Mouse (Mus musculus) cerebellum, adult 2 months (tissue): ENCODE results near the gene Dpp4. TPM values are rescaled to one million over a fixed set of nuclear protein-coding genes. Genes with fewer than 3 reads are reported as not detected.

Experiments used
- DNase-seq, 2 experiments: peaks; one replicate each; pipeline ENCODE4 v3.0.0; 2021
- H3K27ac ChIP-seq: fragments of 200-500 bp; 2 replicates; pipeline ENCODE4 v1.5.1; 2012; ENCODE audit warnings: low read length, control low read depth, inconsistent platforms; ENCODE audit not compliant: insufficient read depth
- H3K27me3 ChIP-seq: fragments of 200-500 bp; 2 replicates; pipeline ENCODE4 v1.6.1; 2012; ENCODE audit warnings: inconsistent platforms, mild to moderate bottlenecking, low read length, moderate library complexity; ENCODE audit not compliant: control insufficient read depth, insufficient read depth
- H3K4me1 ChIP-seq: fragments of 200-500 bp; 2 replicates; pipeline ENCODE4 v1.6.1; 2011; ENCODE audit warnings: low read length; ENCODE audit not compliant: control insufficient read depth, insufficient read depth
- H3K4me3 ChIP-seq: fragments of 200-500 bp; replicated peaks from 2 replicates; pipeline ENCODE3; 2011; ENCODE audit warnings: mild to moderate bottlenecking, low read depth, low read length, control low read depth; ENCODE audit not compliant: insufficient read depth
- CTCF ChIP-seq: fragments of 200-500 bp; IDR thresholded peaks from 2 replicates; pipeline ENCODE4 v1.5.1; 2011; ENCODE audit warnings: low read depth, mild to moderate bottlenecking, control low read depth, low read length, moderate library complexity, borderline replicate concordance; ENCODE audit not compliant: insufficient read depth
- POLR2A ChIP-seq: fragments of 200-500 bp; IDR thresholded peaks from 2 replicates; pipeline ENCODE4 v1.6.1; 2011; ENCODE audit warnings: low read length, control low read depth, borderline replicate concordance; ENCODE audit not compliant: insufficient read depth
- WGBS: fragments of 180-500 bp; shearing (Covaris S2); methylation state at CpG from one replicate; pipeline ENCODE4 v1.1.7; 2018; 5-methylcytosine and 5-hydroxymethylcytosine counted together
- polyA plus RNA-seq: library from polyadenylated mRNA; depleted of rRNA; stranded (reverse); fragments of >200 nt; gene quantifications from 2 replicates; pipeline ENCODE4 v1.2.3, GENCODE M21; 2012

Gene Dpp4
- polyA plus RNA-seq, 1 experiment: 0.85 TPM

DNA sequence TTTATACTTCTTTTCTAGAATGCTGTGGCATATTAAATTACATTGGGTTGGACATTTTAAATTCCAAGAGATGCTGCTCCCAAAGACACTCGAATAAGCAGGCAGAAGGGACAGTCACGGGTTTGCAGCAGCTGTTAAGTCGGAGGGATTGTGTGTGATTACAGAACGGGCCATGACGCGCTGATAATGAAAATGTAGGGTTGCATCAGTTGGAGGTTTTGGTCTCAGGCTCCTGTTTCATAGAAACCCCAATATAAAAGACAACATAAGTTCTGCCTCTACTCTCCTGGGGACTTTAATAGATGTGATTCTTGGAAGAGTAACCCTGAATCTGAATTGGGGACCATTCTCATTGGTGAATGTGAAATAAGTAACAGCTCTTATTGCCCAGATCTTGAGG, 38.3 kb upstream of the Dpp4 start:
- H3K27ac ChIP-seq: no peak overlapping the region
- TF ChIP-seq POLR2A (no peak), CTCF (no peak)
- H3K4me1 ChIP-seq: no peaks in the 10 kb centered on the region
- H3K27me3 ChIP-seq: no peaks in the 10 kb centered on the region
- H3K4me3 ChIP-seq: no peak overlapping the region
- WGBS: 83% methylated on average over 6 of the region's 6 CpGs
- no peak for DNase-seq

- 91% methylated on average over 5 of the region's 5 CpGs for WGBS
- Histone ChIP-seq H3K4me3 (no peak overlapping the region), H3K27ac (no peak overlapping the region), H3K4me1 (no peaks in the 10 kb centered on the region), H3K27me3 (no peaks in the 10 kb centered on the region)
- TF ChIP-seq POLR2A: no peak
- no peak for TF ChIP-seq CTCF
- DNase-seq: no peak
These were observed 37.8 kb upstream of the Dpp4 start for GRCm38 (mm10) chr2:62449692-62450346.

- WGBS: 70% methylated on average over 13 of the region's 13 CpGs
- Histone ChIP-seq H3K4me1 (no peaks in the 10 kb centered on the region), H3K27ac (no peak overlapping the region), H3K27me3 (no peaks in the 10 kb centered on the region), H3K4me3 (no peak overlapping the region)
- no peak for TF ChIP-seq POLR2A
- TF ChIP-seq CTCF: no peak
- no peak for DNase-seq
These were observed 28.9 kb upstream of the Dpp4 start for GRCm38 (mm10) chr2:62440802-62441544.

DNA sequence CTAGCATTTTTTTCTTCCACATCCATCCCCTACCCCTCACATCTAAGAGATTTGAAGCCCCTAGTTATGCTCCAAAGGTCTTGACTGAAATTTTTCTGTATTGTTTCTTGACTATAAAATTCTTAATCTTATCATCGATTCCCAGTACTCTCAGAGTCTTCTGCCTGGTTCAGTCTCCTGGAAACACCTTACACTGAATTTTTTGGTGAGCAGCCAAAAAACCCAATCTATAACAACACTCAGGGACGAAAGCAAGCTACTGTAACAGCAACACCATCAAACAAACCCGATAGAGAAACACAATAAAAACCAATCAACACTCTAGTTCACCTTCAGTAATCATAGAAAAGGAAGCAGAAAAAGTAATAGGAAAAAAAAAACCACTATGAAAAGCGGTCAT, 28.1 kb upstream of the Dpp4 start:
- no peaks in the 10 kb centered on the region for H3K4me1 ChIP-seq
- 79% methylated on average over 4 of the region's 4 CpGs for WGBS
- no peak overlapping the region for H3K27ac ChIP-seq
- no peak for DNase-seq
- H3K27me3 ChIP-seq: no peaks in the 10 kb centered on the region
- TF ChIP-seq POLR2A (no peak), CTCF (no peak)
- H3K4me3 ChIP-seq: no peak overlapping the region

DNA sequence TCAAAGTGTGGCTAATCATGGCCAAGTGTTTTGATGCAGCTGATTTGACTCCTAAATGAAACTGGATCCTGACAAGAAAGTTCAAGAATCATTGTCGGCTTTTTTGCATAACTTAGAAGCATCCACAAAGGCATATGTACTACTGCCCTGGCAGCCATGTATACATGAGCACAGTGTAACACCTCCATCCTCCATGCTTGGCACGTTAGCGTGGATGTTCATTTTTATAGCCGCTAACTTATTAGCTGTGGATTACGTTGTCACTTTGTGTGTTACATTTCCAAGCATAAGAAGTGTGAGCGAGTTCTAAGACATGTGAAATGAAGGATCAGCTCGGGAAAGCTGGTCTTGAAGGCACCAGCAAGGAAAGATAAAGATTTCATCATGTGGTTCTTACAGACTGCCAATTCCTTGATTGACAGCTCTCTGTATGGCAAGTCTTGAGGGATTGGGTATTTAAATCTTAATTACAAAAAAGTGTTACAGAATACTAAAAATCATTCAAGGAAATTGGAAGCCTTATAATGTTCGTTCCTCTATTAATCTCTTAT, 19.3 kb upstream of the Dpp4 start:
- H3K27me3 ChIP-seq: no peaks in the 10 kb centered on the region
- DNase-seq: no peak
- no peaks in the 10 kb centered on the region for H3K4me1 ChIP-seq
- no peak overlapping the region for H3K4me3 ChIP-seq
- no peak overlapping the region for H3K27ac ChIP-seq
- TF ChIP-seq CTCF: no peak
- no peak for TF ChIP-seq POLR2A
- WGBS: 84% methylated on average over 8 of the region's 8 CpGs

GRCm38 (mm10) chr2:62425941-62426340, 13.9 kb upstream of the Dpp4 start:
- whole genome bisulfite sequencing: 46% methylated on average over 3 of the region's 3 CpGs
- H3K4me1 ChIP-seq: no peaks in the 10 kb centered on the region
- H3K27me3 ChIP-seq: no peaks in the 10 kb centered on the region
- TF ChIP-seq POLR2A (no peak), CTCF (no peak)
- no peak overlapping the region for H3K27ac ChIP-seq
- H3K4me3 ChIP-seq: no peak overlapping the region
- peak; percentile 8 to 36 for DNase-seq

DNA sequence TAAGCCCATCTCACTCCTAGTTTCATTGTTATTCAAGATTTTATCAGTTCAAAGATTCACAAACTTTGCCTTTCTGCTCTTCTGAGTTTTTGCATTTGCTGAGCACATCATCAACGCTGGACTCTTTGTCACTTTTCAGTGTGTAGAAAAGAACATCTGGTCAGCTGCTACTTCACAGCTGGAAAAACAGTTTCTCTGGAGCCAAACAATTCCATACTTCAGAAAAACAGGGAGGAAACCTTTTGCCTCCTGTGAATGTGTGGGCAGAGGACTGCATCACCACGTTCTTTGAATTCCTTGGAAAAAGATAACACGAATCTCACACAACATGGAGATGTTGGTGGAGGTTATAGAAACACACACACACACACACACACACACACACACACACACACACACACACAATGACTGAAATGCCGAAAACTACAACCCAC, 11.3 kb upstream of the Dpp4 start:
- 60% methylated on average over 4 of the region's 4 CpGs for WGBS
- Histone ChIP-seq H3K27ac (no peak overlapping the region), H3K4me3 (no peak overlapping the region), H3K4me1 (peaks cover 3% of the 10 kb centered on the region; the same call in 1 of the 2 replicates), H3K27me3 (no peaks in the 10 kb centered on the region)
- DNase-seq: no peak
- no peak for TF ChIP-seq CTCF
- no peak for TF ChIP-seq POLR2A

GRCm38 (mm10) chr2:62422515-62423342, 10.7 kb upstream of the Dpp4 start:
- Histone ChIP-seq H3K4me1 (peaks cover 3% of the 10 kb centered on the region; the same call in 1 of the 2 replicates), H3K4me3 (no peak overlapping the region), H3K27ac (no peak overlapping the region), H3K27me3 (no peaks in the 10 kb centered on the region)
- no peak for TF ChIP-seq CTCF
- no peak for TF ChIP-seq POLR2A
- no peak for DNase-seq
- 81% methylated on average over 6 of the region's 6 CpGs for WGBS
